Mouse (Mus musculus) CD4-positive helper T cell, adult 2 months (primary cell): ENCODE measurements around the gene Gabrb1.
"Not testable (repeated sequence)": the region's sequence is repeated elsewhere in the genome, so short reads cannot be mapped to it uniquely, and the experiment has no call there.

Experiments
- DNase-seq: peaks from one replicate; pipeline ENCODE4 v3.0.0-alpha.2; 2012; ENCODE audit warnings: low read depth, missing footprints, low spot score

Gene Gabrb1

DNA sequence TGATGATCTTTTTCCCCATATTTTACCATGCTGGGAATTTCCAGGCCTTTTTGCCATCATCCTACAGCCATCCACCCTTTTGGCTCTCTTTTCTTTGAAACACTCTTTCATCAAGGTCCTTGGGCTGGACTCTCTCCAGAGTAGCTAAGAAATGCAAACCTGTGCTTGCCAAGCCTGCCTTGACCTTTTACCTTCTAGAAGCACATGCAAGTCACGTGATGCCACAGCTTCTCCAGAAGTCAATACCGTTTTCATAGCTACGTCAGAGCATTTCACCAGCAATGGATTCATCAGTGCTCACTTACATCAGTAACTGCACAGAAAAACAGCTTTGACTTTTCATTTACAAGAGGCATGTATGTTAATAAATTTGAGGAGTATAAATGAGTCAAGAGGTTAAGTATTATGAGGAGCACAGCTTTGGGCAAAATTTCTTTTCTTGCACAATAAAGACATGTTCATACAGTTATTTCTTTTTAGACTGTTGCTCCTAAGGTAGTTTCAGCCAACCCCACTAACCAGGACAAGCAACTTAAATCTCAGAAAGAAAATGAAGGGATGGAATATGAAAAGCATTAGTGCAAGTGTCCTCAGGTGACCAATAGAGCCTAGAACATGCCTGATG is 346.0 kb downstream of the Gabrb1 start:
- no peak for DNase-seq

- DNase-seq: no peak
Observed at GRCm38 (mm10) chr5:72036954-72037353, 379.0 kb downstream of the Gabrb1 start.

GRCm38 (mm10) chr5:72043226-72044151 is 385.6 kb downstream of the Gabrb1 start:
- no peak for DNase-seq

DNA sequence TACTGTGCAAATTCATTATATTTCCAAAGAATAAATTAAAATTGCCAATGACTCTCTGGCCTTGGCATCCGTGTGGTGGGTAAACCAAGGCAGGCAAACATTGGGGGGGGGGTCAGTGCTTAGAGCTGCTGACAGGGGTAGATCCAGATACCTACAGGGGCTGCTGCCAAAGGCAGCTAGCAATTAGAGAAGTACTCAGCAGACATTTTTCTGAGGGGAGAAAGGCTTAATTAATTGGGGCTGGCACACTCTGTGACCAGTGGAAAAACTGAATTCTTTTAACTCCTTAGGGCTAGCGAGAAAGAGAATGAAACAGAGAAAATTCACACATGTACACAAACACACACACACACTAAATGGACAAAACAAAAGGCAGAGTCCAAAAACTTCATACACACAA is 388.3 kb downstream of the Gabrb1 start:
- DNase-seq: no peak

- no peak for DNase-seq
Observed at GRCm38 (mm10) chr5:72064079-72064478, 406.2 kb downstream of the Gabrb1 start.

GRCm38 (mm10) chr5:72068826-72069225 is 410.9 kb downstream of the Gabrb1 start:
- no peak for DNase-seq

GRCm38 (mm10) chr5:72069398-72069797 is 411.5 kb downstream of the Gabrb1 start:
- DNase-seq: not testable (repeated sequence)

DNA sequence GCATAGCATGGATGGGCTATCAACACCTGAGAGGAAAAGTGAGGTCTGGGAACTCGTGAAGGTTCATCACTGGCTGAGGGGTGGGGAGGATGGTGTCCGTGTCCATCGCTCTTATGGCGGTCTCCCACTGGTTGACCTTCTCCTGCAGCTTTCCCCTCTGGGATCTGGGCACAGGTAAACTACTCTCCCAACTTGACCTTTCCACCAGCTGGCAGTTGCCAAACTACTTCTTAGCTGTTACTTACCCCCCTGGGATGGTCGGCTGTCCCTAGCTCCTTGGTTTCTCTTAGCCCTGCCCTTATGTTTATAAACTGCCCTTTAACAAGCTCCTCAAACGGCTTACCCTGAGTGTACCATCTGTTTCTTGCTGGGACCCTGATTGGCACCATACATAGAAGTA is 418.9 kb downstream of the Gabrb1 start:
- DNase-seq: no peak

DNA sequence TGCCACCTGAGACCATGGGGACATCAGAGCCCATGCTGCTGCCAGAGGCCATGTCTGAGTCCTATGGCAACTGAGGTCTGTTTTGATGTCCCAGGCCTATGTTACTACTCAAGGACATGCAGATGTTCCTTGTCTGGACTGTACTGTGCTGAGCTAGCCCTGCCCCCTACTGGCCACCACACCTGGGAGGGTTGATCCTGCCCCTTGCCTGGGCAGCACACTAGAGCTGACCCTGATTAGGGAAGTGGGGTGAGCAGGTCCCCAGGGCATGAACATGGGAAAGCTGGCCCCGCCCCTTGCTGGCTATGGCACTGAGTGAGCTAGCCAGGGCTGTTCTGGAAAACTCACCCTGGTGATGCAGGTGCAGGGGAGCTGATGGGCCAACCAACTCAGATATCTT is 428.6 kb downstream of the Gabrb1 start:
- no peak for DNase-seq

GRCm38 (mm10) chr5:72094582-72094981 is 436.7 kb downstream of the Gabrb1 start:
- no peak for DNase-seq

- DNase-seq: no peak
Observed at GRCm38 (mm10) chr5:72095015-72095414, 437.1 kb downstream of the Gabrb1 start.

GRCm38 (mm10) chr5:72104274-72104921 is 446.5 kb downstream of the Gabrb1 start:
- DNase-seq: peak; percentile 16

DNA sequence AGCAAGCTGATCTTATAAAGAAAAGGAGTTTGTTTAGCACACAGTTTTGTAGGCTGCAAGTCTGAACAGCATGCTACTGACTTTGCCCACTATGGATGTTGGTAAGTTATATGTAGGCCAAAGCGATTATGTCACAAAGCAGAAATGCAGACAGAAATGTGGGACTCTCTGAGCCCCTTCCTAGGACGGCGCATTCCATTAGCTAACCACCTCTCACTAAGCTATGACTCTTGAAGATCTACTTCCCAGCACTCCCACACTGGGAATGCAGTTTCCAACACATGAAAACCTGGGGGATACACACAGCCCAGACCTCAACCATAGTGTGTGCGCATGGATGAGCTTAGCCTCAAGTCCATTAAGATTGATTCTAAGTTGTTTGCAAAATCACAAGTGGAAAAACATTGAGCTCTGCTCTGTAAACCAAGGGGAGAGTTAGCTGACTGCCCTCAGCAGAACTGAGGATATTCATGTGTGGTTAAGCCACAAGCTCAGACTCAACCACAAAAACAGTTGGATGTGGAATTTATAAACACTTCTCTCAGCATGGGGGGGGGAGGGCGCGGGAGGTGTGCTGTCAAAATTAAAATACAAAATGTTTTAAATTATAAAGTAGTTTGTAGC is 464.6 kb downstream of the Gabrb1 start:
- no peak for DNase-seq

DNA sequence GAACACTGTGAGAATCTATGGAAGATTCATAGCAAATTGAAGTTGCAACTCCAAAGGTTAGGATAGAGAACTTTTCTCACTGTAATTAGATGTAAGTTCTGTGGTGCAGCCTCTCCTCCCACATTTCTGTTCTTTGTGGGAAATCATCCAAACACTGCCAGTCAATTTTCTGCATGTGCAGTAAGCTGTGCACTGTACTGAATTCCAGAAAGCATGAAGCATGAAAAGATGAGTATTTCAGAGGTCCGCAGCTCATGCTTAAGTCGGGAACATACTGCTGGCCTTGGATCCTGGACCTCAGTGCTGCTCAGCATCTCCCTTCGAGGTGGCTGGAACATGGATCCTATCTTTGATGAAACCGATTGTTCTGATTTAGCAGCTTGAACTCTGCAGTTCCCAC is 468.8 kb downstream of the Gabrb1 start:
- no peak for DNase-seq

DNA sequence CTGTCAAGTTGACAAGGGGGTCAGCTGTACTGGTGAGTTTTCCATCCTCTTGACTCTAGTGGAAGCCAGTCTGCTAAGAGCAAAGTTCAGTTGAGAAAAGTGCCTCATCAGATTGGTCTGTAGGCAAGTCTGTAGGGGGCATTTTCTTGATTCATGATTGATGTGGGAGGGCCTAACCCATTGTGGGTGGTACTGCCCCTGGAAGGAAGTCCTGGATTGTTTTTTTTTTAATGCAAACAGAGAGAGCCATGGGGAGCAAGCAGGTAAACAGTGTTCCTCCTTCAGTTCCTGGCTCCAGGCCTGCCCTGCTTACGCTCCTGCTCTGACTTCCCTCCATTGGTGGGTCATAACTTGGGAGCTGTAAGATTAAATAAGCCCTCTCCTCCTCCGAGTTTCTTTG is 476.0 kb downstream of the Gabrb1 start:
- no peak for DNase-seq

DNA sequence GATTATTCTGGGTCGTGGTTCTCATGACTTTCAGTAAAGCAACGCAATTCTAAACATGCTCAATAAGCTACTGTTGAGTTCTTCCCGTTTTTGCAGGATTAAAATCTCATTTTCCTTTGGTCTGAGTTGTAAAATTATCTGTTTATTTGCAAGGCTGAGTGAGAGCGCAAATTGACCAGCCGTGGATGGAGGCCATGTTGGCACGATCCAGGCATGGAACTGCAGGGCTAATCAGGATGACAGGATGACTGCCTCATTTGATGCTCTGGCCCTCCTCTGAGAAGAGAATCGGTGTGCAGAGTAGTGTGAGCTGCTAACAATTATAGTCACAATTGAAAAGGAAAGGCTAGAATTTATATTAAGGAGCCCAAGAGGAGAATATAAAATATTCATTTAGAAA is 480.3 kb downstream of the Gabrb1 start:
- DNase-seq: no peak

DNA sequence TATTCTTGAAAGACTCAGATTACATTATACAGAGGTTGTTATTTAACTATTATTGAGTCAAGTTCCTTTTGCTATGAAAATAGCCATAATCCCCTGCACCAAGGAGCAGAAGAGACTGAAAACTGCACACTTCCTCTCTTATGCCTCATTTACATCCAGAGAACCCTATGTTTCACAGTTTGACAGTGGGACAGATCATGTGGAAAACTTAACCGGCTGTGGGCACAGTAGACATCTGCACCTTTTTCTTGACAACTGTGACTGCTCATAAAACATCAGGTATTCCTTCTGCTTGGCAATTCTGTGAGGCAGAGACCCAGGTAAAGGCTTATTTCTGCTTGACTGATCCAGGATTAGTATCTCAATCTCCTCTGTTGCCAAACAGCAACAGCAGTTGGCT is 481.7 kb downstream of the Gabrb1 start:
- no peak for DNase-seq

DNA sequence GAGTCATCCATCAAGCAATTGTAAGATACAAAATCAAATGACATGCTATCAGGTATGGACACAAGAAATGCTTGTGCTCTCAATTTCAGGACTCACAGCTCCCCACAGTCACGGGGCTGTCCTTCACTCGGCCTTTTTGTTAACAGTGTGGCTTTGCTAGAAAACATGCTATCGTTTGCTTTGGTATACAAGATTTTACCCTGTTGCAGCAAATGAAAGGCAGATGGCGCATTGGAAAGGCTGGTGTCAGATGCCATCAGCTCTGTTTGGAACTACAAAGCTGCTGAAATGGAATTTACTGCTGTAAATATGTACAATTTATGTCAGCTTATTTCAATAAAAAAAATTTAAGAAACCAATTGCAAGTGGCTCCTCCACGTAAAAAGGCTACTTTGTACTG is 490.8 kb downstream of the Gabrb1 start:
- no peak for DNase-seq

- no peak for DNase-seq
Observed at GRCm38 (mm10) chr5:72150870-72151269, 493.0 kb downstream of the Gabrb1 start.

GRCm38 (mm10) chr5:72155686-72156085 is 497.8 kb downstream of the Gabrb1 start:
- DNase-seq: not testable (repeated sequence)

GRCm38 (mm10) chr5:72156598-72156997 is 498.7 kb downstream of the Gabrb1 start:
- DNase-seq: no peak

DNA sequence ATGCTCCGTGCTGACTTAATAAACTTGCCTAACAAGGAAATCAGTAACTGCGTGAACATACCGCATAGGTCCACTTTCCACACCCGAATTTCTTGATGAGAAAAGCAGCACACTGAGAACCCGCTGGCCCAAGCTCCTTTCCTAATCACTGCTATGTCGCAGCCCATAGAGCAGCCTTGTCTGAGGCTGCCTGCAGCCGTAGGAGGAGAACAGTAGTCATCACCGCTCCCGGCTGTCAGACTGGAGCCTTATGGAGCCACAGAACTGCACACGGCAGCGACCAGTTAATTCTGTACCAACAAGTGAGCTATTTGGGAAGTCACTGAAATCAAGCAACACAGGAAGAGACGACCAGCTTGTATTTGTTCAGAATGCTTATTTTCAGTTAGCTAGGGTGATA is 500.8 kb downstream of the Gabrb1 start:
- no peak for DNase-seq
